Mouse (Mus musculus) Muller cell, postnatal 12 days (primary cell): ENCODE data around the gene Krt33a.

Experiments used
- DNase-seq: peaks from one replicate; pipeline ENCODE4 v3.0.0-alpha.2; 2015; ENCODE audit errors: inconsistent ontology term

Gene Krt33a

GRCm38 (mm10) chr11:99986180-99986647 lies 29.8 kb downstream of the Krt33a start, which contains the start of gene Krtap16-1:
Krtap16-1 (minus strand) TSS chr11:99986597.
- no peak for DNase-seq

GRCm38 (mm10) chr11:99985291-99986092 lies 30.5 kb downstream of the Krt33a start:
- DNase-seq = peak; percentile 64

DNA sequence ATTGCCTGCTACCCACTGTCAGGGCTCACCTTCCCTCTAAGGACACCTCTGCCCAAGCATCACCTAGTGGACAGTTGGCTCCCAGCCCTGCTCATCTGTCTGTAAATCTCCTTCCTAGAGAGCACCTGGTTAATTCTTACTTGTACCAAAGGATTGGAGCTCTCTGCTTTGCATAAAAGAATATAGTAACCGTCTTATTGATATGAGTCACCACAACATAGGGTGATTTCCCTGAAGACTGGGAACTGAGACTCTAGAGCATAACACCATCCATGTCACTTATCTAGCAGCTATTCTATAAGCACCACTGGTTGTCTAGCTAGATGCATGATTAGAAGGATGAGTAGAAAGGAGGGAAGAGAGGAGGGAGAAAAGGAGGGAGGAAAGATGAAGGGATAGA lies 32.6 kb downstream of the Krt33a start:
- no peak for DNase-seq

GRCm38 (mm10) chr11:99982731-99983130 lies 33.3 kb downstream of the Krt33a start:
- no peak for DNase-seq

- DNase-seq = no peak
These were observed 37.1 kb downstream of the Krt33a start, which contains the start of gene Krtap29-1 for GRCm38 (mm10) chr11:99978953-99979352. Krtap29-1 (minus strand) TSS chr11:99979053.

- peak; percentile 51 for DNase-seq
These were observed 50.1 kb downstream of the Krt33a start for GRCm38 (mm10) chr11:99965961-99966360.

GRCm38 (mm10) chr11:99964213-99964612 lies 51.8 kb downstream of the Krt33a start:
- DNase-seq = no peak
